Mouse (Mus musculus) cerebellum, adult 9-10 months (tissue): ENCODE measurements around the gene Pole4.

Experiments
- DNase-seq: peaks from one replicate; pipeline ENCODE4 v3.0.0; 2022

The Pole4 gene

GRCm38 (mm10) chr6:82609339-82609926 is 95.7 kb downstream of the Pole4 start:
- DNase-seq, result no peak

GRCm38 (mm10) chr6:82608756-82609155 is 96.4 kb downstream of the Pole4 start:
- no peak for DNase-seq

GRCm38 (mm10) chr6:82604791-82605190 is 100.4 kb downstream of the Pole4 start:
- DNase-seq, result no peak

GRCm38 (mm10) chr6:82603665-82604064 is 101.5 kb downstream of the Pole4 start:
- no peak for DNase-seq

- no peak for DNase-seq
Measured at GRCm38 (mm10) chr6:82603228-82603627, 101.9 kb downstream of the Pole4 start.

- DNase-seq, result peak; percentile 4
Measured at GRCm38 (mm10) chr6:82595461-82596090, 109.6 kb downstream of the Pole4 start.

GRCm38 (mm10) chr6:82589387-82589786 is 115.8 kb downstream of the Pole4 start:
- no peak for DNase-seq

- no peak for DNase-seq
Measured at GRCm38 (mm10) chr6:82585396-82585795, 119.8 kb downstream of the Pole4 start.

- DNase-seq, result no peak
Measured at GRCm38 (mm10) chr6:82575445-82575844, 129.7 kb downstream of the Pole4 start.
